Mouse (Mus musculus): ENCODE data around the gene Gm20388. TPM values are rescaled to one million over a fixed set of nuclear protein-coding genes. Genes with fewer than 3 reads are reported as not detected.

Gm20388 gene
- total RNA-seq, 2 experiments from 2014 or later = 1.3 to 8.5 TPM

DNA sequence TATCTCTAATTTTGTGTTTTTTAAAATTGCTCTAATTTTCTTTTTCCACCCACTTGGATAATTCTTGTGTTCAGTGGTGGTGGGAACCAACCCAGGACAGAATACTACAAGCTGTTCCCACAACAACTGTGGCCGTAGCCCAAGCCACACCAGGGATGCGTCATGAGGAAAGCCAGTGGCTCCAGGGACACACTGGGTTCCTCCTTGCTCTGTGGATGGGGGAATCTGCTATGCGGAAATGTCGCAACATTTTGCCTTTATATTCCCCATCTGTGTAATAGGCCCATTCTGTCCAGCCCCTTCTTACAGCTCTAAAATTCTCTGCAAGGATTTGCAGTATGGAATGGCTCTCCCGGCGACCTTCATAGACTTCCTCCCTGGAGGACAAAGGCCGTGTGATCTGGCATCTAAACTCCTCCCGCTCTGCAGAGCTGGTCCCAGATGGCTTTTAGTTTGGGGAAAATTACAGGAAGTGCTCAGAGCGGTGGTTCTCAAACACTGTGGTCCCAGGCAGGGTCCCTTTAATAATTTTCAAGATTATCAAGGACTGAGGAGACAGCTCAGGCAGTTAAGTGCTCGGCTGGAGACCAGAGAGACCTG, 1270.7 kb downstream of the Gm20388 start:
- no peak for DNase-seq (ENCODE audit: low spot score in 2 of 2)

DNA sequence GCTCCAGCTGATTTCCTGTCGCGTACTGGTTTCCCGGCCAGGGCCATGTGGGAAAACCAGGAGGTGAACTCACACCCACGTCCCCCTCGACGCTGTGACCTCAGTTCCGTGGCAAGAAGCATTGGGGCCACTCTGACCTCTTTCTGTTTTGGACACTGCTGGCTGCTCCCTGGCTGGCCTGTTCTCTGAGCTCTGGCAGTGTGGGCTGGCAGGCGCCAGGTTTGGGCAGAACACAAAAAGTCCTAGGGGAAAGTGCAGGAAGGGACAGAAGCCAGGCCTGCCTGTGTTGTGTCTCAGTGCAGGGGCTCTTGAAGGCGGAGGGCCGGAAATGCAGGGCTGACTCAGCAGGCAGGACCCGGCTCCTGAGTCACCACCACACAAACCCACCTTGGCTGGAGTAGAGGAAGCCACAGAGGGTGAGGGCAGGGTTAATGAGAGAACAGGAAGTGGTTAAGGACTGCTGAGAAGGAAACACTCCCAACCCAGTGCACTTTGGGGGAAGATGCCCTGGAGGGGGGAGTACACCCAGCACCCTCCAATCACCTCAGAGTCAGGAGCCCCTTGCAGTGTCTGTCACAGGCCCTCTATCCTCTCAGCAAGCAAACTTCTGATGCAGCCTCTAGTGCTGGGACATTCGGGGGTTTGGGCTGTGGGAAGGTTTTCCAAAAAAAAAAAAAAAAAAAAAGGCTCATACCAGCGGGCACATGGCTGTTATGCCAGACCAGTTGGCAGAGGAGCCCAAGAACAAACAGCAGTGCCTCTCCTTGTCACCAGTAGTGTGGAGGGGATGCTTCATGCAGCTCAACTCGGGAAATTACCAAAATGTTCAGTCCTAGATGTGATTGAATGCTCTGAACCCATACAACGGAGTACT, 1277.1 kb downstream of the Gm20388 start:
- no peak for DNase-seq (ENCODE audit: low spot score in 2 of 2)

DNA sequence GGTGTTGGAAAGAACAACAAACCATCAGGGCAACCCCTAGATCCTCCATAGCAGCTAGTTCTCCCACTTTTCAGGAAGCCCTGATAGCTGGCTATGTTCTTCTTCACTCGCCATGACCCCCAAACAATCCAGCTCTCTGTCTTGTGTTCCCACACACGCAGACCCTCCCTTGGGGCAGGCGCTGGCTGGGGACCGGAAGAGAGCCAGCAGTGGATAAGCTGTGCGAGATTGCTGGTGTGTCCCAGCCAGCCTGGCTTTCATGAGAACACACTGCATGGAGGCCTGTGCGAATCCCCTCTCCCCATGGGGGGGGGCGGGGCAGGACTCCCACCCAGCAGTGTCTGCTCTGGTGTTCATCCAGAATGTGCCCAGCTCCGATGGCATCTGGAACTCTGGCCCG, 1278.4 kb downstream of the Gm20388 start:
- DNase-seq (ENCODE audit: low spot score in 2 of 2) = no peak

DNA sequence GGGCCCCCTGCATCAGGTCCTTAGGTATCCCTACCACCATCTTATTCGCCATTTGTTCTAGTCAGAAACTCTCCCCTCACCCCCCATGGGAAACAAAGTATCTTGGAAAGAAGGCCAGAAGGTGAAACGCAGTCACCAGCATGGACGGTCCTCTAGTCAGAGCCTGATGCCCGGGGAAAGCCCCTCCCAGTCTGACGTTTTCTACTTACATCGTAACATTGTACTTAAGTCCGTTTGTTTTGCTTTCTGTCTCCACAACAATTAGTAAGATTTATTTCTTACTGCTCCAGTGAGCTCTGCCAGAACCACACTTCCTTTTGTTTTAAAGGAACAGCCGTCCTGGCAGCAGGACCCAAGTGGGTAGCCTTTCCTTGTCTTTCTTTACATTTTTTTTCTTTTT, 1281.8 kb downstream of the Gm20388 start:
- DNase-seq (ENCODE audit: low spot score in 2 of 2) = no peak

DNA sequence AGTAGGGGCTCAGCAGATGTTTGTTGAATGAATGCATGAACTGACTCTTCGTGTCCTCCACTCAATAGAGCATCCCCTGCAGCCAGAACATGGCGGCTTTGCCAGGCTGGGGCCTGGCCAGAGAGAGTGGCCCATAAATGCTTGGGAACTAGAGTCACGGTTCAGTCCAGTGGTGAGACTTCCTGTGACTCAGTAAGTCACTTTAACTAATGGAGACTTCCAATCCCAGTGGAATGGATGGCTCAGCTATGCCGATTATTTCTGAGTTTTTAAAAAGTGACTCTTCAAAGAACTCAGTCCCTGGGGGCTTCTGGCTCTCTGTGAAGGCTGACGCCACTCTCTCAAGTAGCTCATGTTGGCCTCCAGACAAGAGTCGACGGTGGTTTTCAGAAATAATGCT, 1285.3 kb downstream of the Gm20388 start:
- DNase-seq (ENCODE audit: low spot score in 2 of 2) = no peak

DNA sequence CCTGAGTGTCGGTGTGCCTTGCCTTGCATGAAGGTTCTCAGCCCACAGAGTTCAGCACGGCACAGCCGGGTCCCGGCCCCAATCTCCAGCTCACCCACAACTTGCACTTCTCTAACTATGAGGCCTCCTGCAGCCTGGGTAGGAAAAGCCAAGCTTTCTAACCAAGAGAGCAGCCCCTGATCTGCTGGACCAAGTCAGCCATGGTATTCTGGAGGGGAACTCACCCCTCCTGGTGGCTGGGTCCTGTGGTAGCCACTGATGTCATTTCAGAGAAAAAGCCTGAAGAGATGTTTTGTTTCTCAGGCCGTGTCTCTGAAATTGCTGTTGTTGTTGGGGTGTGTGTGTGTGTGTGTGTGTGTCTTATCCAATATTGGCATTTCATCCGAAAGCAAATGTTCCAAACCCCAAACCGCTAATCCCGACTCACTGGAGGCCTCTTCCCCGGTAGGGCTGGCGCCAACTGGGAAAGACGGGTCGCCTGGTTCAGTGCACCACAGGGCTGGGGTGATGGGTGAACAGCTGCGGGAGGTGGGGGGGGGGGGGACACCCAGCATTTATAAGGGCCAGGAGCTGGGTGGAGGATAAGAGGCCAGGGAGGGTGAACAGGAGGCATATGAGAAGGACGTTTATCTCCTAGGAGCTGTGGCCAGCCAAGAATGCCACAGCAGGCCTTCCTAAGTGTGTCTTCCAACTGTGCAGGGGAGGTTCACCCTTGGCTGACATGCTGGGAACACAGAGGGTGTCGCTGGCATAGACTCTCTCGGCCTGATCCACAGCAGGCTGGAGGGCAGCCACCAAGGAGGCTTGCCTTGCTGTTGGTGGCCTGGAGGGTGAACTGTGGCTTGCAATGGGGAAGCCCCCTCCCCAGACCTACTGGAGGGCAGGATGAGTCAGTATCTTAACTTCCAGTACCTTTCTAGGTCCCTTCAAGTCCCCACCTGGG, 1286.4 kb downstream of the Gm20388 start:
- no peak for DNase-seq (ENCODE audit: low spot score in 2 of 2)

DNA sequence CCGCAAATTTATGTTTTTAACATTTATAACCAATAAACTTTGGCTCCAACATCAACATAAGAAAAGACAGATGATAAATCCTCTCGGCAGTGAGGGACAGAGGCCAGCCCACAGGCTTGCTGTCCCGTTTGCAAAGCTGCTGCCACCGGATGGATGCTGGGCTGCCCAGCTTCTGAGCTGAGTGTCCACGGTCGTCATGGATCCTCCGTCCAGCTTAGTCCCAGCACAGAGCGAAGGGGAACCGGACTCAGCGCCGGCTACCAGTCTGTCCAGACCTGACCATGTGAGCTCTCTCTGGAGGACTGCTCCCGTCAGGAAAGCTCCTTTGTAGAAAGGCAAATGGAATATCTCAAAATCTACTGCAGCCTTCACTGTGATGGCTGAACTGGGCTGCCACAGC, 1289.4 kb downstream of the Gm20388 start:
- DNase-seq (ENCODE audit: low spot score in 2 of 2) = no peak

DNA sequence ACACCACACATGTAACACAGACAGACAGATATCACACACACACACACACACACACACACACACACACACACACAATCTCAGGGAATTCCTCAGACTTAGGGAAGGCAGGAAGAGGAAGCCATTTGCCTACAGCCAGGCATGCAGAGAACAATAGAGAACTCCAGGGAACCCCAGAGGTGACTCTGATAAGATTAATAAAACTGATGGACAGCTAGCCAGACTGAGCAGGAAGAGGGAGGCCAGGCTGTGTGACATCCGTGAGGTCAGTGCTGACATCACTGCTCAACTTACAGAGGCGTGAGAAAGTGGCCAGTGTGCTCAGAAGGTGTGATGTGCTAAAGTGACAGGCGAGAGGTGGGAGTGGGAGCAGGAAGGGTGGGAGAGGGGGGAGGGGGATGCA, 1290.3 kb downstream of the Gm20388 start:
- no peak for DNase-seq (ENCODE audit: low spot score in 2 of 2)

DNA sequence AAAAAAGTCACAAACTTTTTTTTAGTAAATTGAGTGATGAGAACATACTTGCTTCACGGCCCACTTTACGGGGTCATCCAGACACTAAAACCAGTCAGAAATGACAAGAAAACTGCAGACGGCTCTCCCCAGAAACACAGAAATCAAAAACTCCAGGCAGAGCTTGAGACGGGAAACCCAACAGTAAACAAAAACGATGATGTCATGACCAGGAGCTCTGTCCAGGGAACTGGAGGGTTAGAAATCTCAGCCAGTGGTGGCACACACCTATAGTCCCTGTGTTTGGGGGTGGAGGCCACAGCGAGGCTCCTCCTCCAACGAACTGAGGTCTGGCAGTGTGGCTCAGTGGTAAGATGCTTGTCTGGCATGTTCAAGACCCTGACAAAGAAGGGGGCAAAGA, 1291.0 kb downstream of the Gm20388 start:
- no peak for DNase-seq (ENCODE audit: low spot score in 2 of 2)

DNA sequence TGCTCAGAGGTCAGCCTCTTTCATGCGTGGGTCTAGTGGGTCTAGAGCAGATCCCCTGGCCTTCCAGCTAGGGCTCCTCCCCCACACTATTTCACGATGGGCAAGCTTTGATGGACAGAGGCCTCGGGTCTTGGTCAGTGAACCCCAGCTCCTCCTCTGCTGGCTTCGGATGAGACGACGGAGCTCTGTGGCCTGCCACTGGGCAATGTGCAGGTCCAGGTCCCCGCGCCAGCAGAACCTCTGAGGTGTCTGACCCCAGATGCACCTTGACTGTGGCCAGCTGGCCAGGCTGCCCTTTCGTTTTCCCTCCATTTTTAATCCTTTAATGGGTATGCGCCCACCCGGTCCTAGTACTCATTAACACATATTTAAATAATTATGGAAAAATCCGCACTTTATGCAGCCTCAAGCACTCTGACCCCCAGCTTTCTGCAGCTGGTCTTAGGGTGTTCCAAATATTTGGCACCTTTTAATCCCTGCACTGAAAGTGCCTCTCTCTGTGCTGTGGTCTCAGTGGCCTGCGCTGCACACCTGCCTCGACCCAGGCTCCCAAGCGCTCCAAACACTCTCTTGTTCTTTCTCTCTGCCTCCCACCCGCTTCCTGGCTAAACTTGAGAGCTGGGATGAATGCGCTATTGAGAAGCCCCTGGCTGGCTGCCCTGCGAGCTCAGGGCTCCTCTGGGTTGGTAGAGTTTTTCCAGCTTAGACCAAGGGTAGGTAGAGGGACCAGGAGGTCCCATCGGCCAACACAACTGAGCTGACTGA, 1293.2 kb downstream of the Gm20388 start:
- no peak for DNase-seq (ENCODE audit: low spot score in 2 of 2)

DNA sequence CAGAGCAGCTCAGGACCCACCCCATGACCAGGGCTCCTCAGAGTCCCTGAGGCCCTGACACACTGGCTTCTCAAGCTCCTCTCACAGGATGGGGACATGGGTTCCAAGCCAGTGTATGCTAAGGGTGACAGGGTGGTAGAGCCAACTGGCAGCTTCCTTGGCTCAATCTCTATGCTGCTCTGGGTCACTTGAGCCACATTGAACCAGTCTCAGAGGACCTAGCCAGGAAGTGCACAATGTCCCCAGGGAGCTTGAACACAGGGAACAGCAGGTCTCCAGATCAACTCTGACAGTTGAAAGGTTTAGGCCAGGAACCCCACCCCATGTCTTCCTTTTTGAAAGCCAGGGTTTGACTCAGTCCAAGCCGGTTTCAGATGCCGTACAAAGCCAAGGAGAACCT, 1296.5 kb downstream of the Gm20388 start:
- no peak for DNase-seq (ENCODE audit: low spot score in 2 of 2)

DNA sequence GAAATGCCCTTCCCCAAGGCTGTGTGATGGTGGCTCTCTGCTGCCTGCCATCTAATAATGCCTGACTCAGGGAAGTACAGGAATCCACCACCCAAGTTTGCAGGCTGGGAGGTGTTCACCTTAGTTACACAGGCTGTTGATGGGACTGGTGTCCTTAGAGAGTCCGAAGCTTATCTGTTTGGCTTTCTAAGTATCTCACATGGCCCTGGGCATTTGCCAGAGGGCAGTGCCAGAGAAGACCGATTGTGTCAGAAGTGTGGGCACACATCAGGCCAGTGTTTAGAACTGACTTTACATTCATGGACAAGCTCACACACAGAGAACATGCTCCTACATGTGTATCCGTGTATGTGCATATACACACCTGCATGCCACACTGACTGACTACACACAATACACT, 1300.0 kb downstream of the Gm20388 start:
- no peak for DNase-seq (ENCODE audit: low spot score in 2 of 2)

DNA sequence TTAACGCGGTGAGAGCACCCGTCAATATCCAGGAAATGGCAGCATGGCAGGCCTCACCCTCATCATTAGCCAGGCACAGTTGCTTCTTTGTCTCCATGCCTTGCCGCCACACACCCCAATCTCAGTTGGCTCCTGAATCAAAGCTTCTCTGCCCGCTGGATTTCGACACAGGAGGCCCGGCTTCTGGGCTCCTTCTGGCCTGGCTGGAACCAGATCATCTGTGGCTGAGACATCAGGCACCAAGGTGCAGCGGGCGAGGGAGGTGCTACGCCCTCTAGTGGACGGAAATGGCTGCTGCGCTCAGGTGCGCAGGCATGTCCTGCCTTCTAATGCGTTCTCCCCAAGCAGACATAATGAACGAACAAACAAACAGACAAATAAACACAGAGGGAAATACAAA, 1302.6 kb downstream of the Gm20388 start:
- DNase-seq (ENCODE audit: low spot score in 2 of 2) = no peak

DNA sequence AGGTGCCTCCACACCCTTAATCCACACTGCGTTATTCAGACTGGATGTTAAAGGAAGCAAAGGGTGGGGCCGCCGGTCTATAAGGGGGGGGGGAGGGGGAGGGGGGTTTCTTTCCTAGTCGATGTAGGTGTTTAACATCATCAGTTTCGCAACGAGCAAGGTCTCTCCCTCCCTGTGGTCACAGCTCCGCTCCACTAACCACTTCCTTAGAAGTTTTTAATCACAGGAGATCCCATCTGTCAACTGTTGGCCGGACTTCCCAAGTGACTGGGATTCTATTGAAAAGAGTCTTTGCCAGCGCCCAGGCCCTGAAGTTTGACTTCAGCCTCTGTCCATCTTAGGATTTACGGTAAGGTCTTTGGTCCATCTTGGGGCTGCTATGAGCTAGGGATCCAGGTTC, 1303.0 kb downstream of the Gm20388 start:
- DNase-seq (ENCODE audit: low spot score in 2 of 2) = no peak

DNA sequence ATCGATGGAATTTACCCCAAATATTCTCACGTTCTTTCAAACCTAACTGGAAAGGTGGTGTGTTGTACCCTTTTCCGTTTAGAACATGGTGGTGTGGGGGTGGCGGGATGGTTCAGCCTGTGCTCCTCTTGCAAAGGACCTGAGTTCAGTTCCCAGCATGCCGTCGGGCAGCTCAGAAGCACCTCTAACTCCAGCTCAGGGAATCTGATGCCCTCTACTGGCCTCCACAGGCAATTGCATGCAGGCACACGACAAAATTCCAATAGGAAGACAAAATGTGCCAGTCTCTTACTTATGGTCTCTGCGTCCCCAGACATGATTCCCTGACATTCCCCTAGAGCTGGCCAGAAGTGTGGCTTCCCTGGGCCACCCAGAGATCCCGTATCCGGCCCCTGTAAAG, 1304.3 kb downstream of the Gm20388 start:
- no peak for DNase-seq (ENCODE audit: low spot score in 2 of 2)

DNA sequence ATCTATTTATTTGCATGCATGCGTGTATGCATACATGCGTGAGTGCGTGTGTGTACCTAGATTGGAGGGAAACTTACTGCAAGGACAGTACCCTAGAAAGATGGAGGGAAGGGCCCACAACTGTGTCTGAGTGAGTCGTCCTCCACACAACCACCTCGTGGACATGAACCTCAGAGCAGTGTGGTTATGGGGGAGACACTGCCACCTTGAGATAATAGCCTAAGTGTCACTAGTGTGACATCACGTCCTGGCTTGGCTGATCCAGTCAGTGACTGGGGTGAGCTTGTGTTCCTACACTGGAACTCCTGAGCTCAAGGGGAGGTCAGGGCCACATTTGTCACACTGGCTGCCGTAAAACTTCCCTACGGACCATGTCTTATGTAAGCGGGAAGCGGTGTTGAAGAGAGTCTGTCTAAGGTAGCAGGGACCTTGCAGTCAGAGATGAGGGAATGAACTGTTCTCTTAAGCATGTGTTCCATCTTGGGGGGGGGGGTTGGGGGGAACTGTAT, 1305.9 kb downstream of the Gm20388 start:
- no peak for DNase-seq (ENCODE audit: low spot score in 2 of 2)

DNA sequence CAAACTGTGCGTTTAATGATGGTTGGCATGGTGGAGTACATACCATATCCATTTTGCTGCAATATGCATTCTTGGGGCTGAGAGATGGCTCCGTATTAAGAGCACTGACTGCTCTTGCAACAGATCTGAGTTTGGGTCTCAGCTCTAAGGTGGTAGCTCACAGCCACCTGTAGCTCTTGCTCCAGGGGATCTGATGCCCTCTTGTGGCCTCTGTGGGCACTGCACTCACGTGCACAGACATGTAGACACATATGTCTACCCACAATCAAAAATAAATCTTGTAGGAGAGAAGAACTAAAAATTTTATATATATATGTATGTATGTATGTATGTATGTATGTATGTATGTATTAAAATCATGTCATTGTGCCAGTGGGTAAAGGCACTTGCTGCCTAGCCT, 1307.8 kb downstream of the Gm20388 start:
- no peak for DNase-seq (ENCODE audit: low spot score in 2 of 2)

DNA sequence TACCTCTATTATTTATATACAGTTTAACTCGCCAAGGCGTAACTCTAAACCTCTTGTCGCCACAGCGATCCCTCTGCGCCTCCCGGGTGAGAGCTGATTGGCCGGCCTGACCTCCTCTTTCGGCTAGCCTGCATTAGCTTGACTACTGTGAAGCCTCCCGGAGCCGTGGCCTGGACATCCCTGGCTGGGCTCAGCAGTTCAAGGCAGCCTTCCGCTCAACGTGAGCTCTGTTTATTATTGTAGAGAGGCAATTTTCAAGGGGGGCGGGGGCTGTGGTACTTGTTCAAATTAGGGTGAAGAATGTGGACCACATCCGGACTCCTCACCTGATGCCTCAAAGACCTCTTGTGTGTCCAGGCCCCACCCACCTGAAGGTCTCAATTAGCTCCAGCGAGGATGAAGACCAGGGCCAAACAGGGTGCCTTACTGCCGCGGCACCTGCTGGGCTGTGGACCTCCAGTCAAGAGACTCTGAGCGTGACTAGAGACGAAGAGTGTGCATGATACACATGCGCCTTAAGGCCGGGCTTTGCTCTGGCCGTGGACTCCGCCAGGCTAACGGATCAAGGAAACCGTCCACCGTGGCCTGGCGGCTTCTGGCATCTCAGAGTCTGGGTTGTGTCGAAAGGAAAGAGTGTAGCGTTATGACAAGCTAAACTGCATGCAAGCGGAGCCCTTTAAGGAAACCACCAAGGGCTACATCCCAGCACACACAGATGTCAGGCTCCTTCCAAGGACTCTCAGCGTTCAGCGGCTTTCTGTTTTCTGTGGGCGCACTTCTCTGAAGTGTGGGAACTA, 1309.7 kb downstream of the Gm20388 start:
- no peak for DNase-seq (ENCODE audit: low spot score in 2 of 2)

DNA sequence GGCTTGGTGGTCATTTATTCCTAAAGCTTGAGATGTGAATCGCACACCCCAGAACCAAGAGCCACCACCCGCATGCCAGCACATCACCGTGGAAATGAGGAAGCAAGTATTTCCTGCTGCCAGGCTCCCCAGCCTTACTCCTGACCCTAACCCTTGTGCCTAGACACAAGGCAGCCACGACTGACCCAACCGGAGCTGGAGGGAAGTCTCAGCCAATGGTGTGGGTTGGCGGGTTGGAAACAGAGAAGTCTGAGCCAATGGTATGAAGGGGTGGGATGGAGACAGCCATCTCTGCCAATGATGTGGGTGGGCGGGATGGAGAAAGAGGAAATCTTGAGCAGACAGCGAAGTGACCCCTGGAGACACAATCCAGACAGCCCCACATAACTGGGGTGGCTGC, 1314.1 kb downstream of the Gm20388 start:
- DNase-seq (ENCODE audit: low spot score in 2 of 2) = no peak

DNA sequence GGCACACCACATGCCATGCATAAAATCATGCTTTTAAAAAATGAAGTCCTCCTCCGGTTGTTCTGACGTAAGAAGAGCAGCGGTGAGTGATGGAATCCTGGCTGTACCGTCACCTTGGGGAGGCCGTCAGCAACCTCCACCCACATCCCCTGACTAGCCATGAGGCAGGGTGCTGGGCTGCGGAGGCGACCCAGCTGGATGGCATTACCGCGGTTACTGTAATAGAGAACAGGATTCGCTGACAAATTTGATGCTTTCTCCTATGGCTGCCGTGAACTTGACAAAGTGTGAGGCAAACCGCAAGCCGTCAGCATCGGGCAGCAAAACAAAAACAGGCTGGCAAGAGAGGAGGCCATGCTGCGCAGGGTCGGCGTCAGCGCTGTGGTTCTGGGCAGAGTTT, 1317.1 kb downstream of the Gm20388 start:
- no peak for DNase-seq (ENCODE audit: low spot score in 2 of 2)

Data from adrenal gland, adult 18-20 months (tissue).